Mouse (Mus musculus): ENCODE measurements at regions not wholly inside any gene's neighbourhood (a gene's known extent, or its start where the extent isn't known, plus 50 kb on each side); places are given as distances from the start of the nearest gene placed in this dataset.

DNA sequence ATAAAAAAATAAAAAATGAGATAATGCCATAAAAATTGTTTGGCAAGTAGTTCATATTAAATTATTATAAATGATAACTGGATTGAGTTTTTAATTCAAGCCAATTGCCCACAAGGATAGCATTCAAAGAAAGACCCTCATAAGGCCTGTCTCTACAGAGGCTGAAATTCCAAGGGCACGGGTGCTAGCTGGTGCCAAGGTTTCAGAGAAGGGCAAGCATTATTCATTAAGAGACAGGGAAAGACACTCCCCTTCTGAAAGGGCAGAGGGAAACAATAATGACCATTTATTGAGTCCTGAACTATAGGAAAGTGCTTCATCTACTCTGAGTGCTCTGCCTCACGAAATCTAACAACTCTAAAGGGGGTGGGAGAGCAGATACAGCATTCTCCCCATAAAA is 147.0 kb downstream of the Plpp3 start:
- Histone ChIP-seq H3K27ac (ENCODE audit: control insufficient read depth, low read depth, low read length) (no peak overlapping the region), H3K27me3 (ENCODE audit: control insufficient read depth in 1 of 2, insufficient read depth in 2 of 2, low read length in 2 of 2) (no peaks in the 10 kb centered on the region), H3K4me1 (ENCODE audit: control insufficient read depth in 1 of 2, insufficient read depth in 2 of 2, low read length in 2 of 2) (no peaks in the 10 kb centered on the region), H3K9me3 (replicated peaks; ENCODE audit: insufficient read depth, low read length) (no peaks in the 10 kb centered on the region), H3K4me3 (ENCODE audit: control insufficient read depth in 1 of 2, insufficient read depth in 1 of 2, low read depth in 2 of 2, low read length in 2 of 2) (no peak overlapping the region), H3K79me2 (ENCODE audit: control insufficient read depth, insufficient read depth, low read length, poor library complexity) (no peaks in the 10 kb centered on the region), H3K36me3 (ENCODE audit: control insufficient read depth in 1 of 2, insufficient read depth in 2 of 2, low read length in 2 of 2) (no peaks in the 10 kb centered on the region), H3K9ac (ENCODE audit: control insufficient read depth, low read depth, low read length, poor library complexity, severe bottlenecking) (no peak overlapping the region)
- DNase-seq (ENCODE audit: low read depth, low spot score): no peak
- TF ChIP-seq MAX (IDR thresholded peaks at IDR 0.05; ENCODE audit: low read length) (no peak), RAD21 (IDR thresholded peaks at IDR 0.05; ENCODE audit: low read depth, low read length) (no peak), USF1 (IDR thresholded peaks at IDR 0.05; ENCODE audit: low read depth, low read length) (no peak), ZMIZ1 (IDR thresholded peaks at IDR 0.05; ENCODE audit: low read depth, low read length) (no peak), HCFC1 (IDR thresholded peaks at IDR 0.05; ENCODE audit: low read depth, low read length) (no peak), E2F4 (IDR thresholded peaks at IDR 0.05; ENCODE audit: borderline replicate concordance, low read depth, low read length) (no peak), POLR2A (IDR thresholded peaks at IDR 0.05; ENCODE audit: control insufficient read depth in 1 of 2, insufficient read depth in 1 of 2, low read depth in 1 of 2, low read length in 2 of 2, poor library complexity in 1 of 2) (no peak), NRF1 (IDR thresholded peaks at IDR 0.05; ENCODE audit: insufficient read depth, low read depth, low read length, poor library complexity, severe bottlenecking) (no peak), MYB (IDR thresholded peaks at IDR 0.05; ENCODE audit: low read depth, low read length) (no peak), MYC (IDR thresholded peaks at IDR 0.05; ENCODE audit: low read depth, low read length) (no peak), POLR2AphosphoS5 (IDR thresholded peaks at IDR 0.05; ENCODE audit: borderline replicate concordance, low read depth, low read length) (no peak), TBP (IDR thresholded peaks at IDR 0.05; ENCODE audit: low read depth, low read length) (no peak), MXI1 (IDR thresholded peaks at IDR 0.05; ENCODE audit: low read depth, low read length) (no peak), CTCF (IDR thresholded peaks at IDR 0.05 in 2 of 3, conservative IDR thresholded peaks at IDR 0.05 in 1 of 3; ENCODE audit: control insufficient read depth in 1 of 3, insufficient read depth in 1 of 3, low read depth in 2 of 3, low read length in 3 of 3, poor library complexity in 1 of 3, severe bottlenecking in 1 of 3) (no peak), JUND (IDR thresholded peaks at IDR 0.05; ENCODE audit: low read depth, low read length) (no peak)

DNA sequence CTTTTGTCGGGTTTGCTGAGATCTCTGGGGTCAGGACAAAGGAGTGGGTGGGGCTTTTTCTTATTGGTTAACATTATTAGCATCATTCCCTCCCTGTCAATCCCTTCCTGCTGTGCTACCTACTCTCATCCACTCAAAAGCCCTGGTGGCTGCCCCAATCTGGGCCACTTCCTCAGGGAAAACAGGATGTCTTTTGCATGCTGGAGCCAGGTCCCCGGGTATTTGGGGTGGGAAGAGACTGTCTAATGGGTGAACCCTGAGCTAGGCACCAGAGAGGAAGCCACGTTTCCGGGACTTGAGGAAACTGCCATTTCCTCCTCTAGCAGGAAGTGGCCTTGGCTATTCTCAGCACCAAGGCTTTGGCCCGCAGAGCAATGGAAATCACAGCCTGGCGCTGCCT is 148.8 kb downstream of the Plpp3 start:
- no peaks in the 10 kb centered on the region for H3K9me3 ChIP-seq (replicated peaks; ENCODE audit: insufficient read depth, low read length)
- H3K9ac ChIP-seq (ENCODE audit: control insufficient read depth, low read depth, low read length, poor library complexity, severe bottlenecking): no peak overlapping the region
- DNase-seq (ENCODE audit: low read depth, low spot score): no peak
- no peaks in the 10 kb centered on the region for H3K36me3 ChIP-seq (ENCODE audit: control insufficient read depth in 1 of 2, insufficient read depth in 2 of 2, low read length in 2 of 2)
- H3K27me3 ChIP-seq (ENCODE audit: control insufficient read depth in 1 of 2, insufficient read depth in 2 of 2, low read length in 2 of 2): no peaks in the 10 kb centered on the region
- H3K4me1 ChIP-seq (ENCODE audit: control insufficient read depth in 1 of 2, insufficient read depth in 2 of 2, low read length in 2 of 2): no peaks in the 10 kb centered on the region
- no peak overlapping the region for H3K4me3 ChIP-seq (ENCODE audit: control insufficient read depth in 1 of 2, insufficient read depth in 1 of 2, low read depth in 2 of 2, low read length in 2 of 2)
- H3K27ac ChIP-seq (ENCODE audit: control insufficient read depth, low read depth, low read length): no peak overlapping the region
- no peaks in the 10 kb centered on the region for H3K79me2 ChIP-seq (ENCODE audit: control insufficient read depth, insufficient read depth, low read length, poor library complexity)
- no peak for TF ChIP-seq SMC3 (IDR thresholded peaks at IDR 0.05; ENCODE audit: low read depth, low read length)
- no peak for TF ChIP-seq TAL1 (IDR thresholded peaks at IDR 0.05; ENCODE audit: low read length)
- TF ChIP-seq CHD1 (IDR thresholded peaks at IDR 0.05; ENCODE audit: low read depth, low read length): no peak
- no peak for TF ChIP-seq EP300 (IDR thresholded peaks at IDR 0.05; ENCODE audit: low read depth in 1 of 2, low read length in 2 of 2)
- no peak for TF ChIP-seq ZC3H11A (IDR thresholded peaks at IDR 0.05; ENCODE audit: low read depth, low read length)
- no peak for TF ChIP-seq SIN3A (IDR thresholded peaks at IDR 0.05; ENCODE audit: low read length)
- TF ChIP-seq MAX (IDR thresholded peaks at IDR 0.05; ENCODE audit: low read length): no peak
- TF ChIP-seq RCOR1 (IDR thresholded peaks at IDR 0.05; ENCODE audit: low read depth, low read length): no peak
- TF ChIP-seq MEF2A (IDR thresholded peaks at IDR 0.05; ENCODE audit: extremely low read depth, insufficient replicate concordance, low read depth, low read length, poor library complexity, severe bottlenecking): no peak
- no peak for TF ChIP-seq GABPA (IDR thresholded peaks at IDR 0.05; ENCODE audit: low read depth, low read length)
- TF ChIP-seq BHLHE40 (IDR thresholded peaks at IDR 0.05; ENCODE audit: borderline replicate concordance, low read depth, low read length): no peak
- TF ChIP-seq ETS1 (IDR thresholded peaks at IDR 0.05; ENCODE audit: low read depth, low read length): no peak
